Mouse (Mus musculus) myocyte (in vitro differentiated cells): Measurements from ENCODE around the gene Fscn1.

Source experiments
- MAX ChIP-seq: IDR thresholded peaks from one replicate; pipeline ENCODE4 v1.6.1; 2011; ENCODE audit warnings: low read depth, mild to moderate bottlenecking, control low read depth
- MYOD1 ChIP-seq, 3 experiments: IDR thresholded peaks; one replicate each; pipeline ENCODE4 v1.6.1; 2011; ENCODE audit warnings: control low read depth in 2 of 3, low read depth in 2 of 3, mild to moderate bottlenecking in 2 of 3, moderate library complexity in 1 of 3; ENCODE audit not compliant: insufficient read length in 2 of 3, control insufficient read depth in 1 of 3
- POLR2A ChIP-seq: IDR thresholded peaks from one replicate; pipeline ENCODE4 v1.6.1; 2011; ENCODE audit warnings: low read depth, mild to moderate bottlenecking, control low read depth, moderate library complexity; ENCODE audit not compliant: insufficient read length
- REST ChIP-seq: IDR thresholded peaks from one replicate; pipeline ENCODE4 v1.6.1; 2011; ENCODE audit warnings: mild to moderate bottlenecking, control low read depth, moderate library complexity; ENCODE audit not compliant: insufficient read depth, insufficient read length
- USF1 ChIP-seq: IDR thresholded peaks from one replicate; pipeline ENCODE4 v1.6.1; 2011; ENCODE audit warnings: low read depth, mild to moderate bottlenecking, control low read depth, moderate library complexity

DNA sequence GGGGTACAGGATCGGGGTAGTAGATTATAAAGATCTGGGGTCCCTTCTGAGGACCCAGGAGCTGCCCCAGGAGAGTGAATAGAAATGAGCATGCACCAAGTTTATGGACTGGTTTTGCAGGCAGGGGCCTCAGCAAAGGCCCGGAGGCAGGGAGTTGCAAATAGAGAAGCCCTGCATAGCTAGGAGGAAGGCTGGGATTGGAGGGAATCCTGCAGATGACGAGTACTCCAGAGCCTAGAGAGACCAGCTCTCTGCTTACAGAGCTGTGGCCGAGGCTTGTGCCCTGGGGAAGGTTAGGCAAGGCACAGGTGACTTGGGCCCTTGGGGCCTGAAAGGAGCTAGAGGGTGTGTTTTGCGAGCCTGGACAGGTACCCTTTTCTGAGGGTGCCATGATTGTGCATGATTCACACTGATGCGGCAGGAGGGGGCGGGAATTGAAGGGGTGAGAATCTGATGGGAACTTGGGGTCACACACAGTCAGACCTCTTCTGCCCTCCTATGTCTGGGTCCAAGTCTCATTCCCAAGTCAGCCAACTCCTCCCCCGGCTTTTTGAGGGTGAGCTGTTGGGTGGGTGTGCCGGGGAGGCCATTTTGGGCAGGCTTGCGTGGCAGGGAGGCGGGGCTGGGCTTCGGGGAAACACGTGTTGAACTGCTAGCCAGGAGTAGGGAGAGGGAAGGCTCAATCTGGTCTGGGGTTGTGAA lies 3.0 kb downstream of the Fscn1 start:
- TF ChIP-seq USF1 (peak; percentile 43), REST (no peak), MYOD1 (IDR thresholded peaks at IDR 0.05; ENCODE audit: control insufficient read depth in 1 of 3, insufficient read length in 2 of 3, low read depth in 2 of 3) (peak in 1 of 3 experiments; percentile 6), POLR2A (peak; percentile 55), MAX (peak; percentile 55)
